Mouse (Mus musculus) neural tube, embryonic 13.5 days (tissue): ENCODE data around the gene Wfdc17. TPM values are rescaled to one million over a fixed set of nuclear protein-coding genes. Genes with fewer than 3 reads are reported as not detected.

ENCODE experiments used
- ATAC-seq: fragments of 200-750 bp; cut with Nextera tagmentation; 2 replicates; pipeline ENCODE4 v1.8.0; 2017; ENCODE audit warnings: low read depth, mild to moderate bottlenecking, moderate TSS enrichment, moderate library complexity
- H3K27ac ChIP-seq: fragments of 300-500 bp; sonication (generic); replicated peaks from 2 replicates; pipeline ENCODE4 v1.5.1; 2015; ENCODE audit warnings: moderate library complexity, mild to moderate bottlenecking, inconsistent platforms
- H3K27me3 ChIP-seq: fragments of 300-500 bp; sonication (generic); 2 replicates; pipeline ENCODE4 v1.6.1; 2015; ENCODE audit warnings: mild to moderate bottlenecking, inconsistent platforms
- H3K36me3 ChIP-seq: fragments of 300-500 bp; sonication (generic); 2 replicates; pipeline ENCODE4 v1.6.1; 2015; ENCODE audit warnings: mild to moderate bottlenecking, inconsistent platforms
- H3K4me1 ChIP-seq: fragments of 300-500 bp; sonication (generic); replicated peaks from 2 replicates; pipeline ENCODE4 v1.6.1; 2015; ENCODE audit warnings: inconsistent platforms
- H3K4me2 ChIP-seq: fragments of 300-500 bp; sonication (generic); 2 replicates; pipeline ENCODE4 v1.6.1; 2015; ENCODE audit warnings: inconsistent platforms, mild to moderate bottlenecking, moderate library complexity
- H3K4me3 ChIP-seq: fragments of 300-500 bp; sonication (generic); 2 replicates; pipeline ENCODE4 v1.5.1; 2015; ENCODE audit warnings: mild to moderate bottlenecking, inconsistent platforms
- H3K9ac ChIP-seq: fragments of 300-500 bp; sonication (generic); 2 replicates; pipeline ENCODE4 v1.6.1; 2015; ENCODE audit warnings: moderate library complexity, mild to moderate bottlenecking, inconsistent platforms
- H3K9me3 ChIP-seq: fragments of 300-500 bp; sonication (generic); 2 replicates; pipeline ENCODE4 v1.6.1; 2016; ENCODE audit warnings: inconsistent platforms
- WGBS: fragments of 180-500 bp; shearing (Covaris S2); methylation state at CpG from one replicate; pipeline ENCODE4 v1.1.7; 2015; 5-methylcytosine and 5-hydroxymethylcytosine counted together
- polyA plus RNA-seq: library from polyadenylated mRNA; unstranded; fragments of >200 nt; fragmentation: Nextera tagmentation; extraction: Ambion mirVana; gene quantifications from 2 replicates; pipeline ENCODE4 v1.2.1, GENCODE M21; 2015

Wfdc17 gene
- polyA plus RNA-seq, 1 experiment from 2014 or later = not detected

DNA sequence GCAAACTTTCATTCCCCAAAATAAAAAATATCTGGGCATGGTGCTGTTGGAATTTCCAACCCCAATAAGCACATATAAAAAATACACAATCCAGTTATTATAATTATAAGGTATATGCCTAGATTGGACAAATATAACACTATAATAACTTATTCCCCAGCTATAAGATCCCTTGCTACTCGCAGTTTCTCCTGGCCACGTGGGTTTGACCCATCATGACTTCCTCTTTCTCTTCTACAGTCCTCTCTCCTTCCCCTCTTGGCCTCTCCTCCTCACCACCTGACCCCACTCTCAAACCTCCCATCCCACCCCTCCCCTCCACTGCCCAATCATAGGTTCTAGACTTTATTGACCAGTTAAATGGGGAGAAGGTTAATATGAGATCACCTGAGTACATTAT is 10.1 kb downstream of the Wfdc17 start:
- no peak overlapping the region for H3K4me3 ChIP-seq
- no peak overlapping the region for H3K27ac ChIP-seq
- 77% methylated on average over 2 of the region's 2 CpGs for WGBS
- no peaks in the 10 kb centered on the region for H3K4me1 ChIP-seq
- H3K4me2 ChIP-seq = no peak overlapping the region
- no peaks in the 10 kb centered on the region for H3K9me3 ChIP-seq
- H3K9ac ChIP-seq = no peak overlapping the region
- ATAC-seq = no peak
- H3K27me3 ChIP-seq = no peaks in the 10 kb centered on the region
- H3K36me3 ChIP-seq = no peaks in the 10 kb centered on the region

DNA sequence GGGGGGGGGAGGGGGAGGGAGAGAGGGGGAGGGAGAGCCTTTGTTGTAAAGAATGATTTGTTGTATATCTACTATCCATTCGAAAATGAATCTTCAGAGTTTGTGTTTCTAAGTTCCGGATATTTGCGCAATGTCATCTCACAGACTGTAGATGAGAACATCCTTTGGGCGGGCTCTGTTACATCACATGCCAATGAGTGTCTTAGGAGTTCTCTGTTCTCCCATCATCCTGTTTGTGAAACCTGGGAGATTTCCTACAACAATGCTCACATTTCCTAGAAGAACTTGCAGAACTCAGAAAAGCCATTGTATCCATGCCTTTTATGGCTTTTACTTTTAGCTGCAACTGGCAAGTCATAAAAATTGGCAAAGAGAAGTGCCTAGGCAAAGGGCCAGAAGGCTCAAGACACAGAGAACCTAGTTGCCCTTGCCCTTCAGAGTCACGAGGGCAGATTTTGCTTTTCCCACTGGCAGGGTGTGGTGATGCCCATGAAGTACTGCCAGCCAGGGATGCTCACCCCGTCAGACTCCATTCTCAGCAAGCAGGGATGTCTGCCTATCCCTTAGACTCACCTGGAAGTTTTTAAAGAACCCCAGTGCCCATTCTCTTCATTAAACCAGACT is 13.4 kb downstream of the Wfdc17 start:
- Histone ChIP-seq H3K36me3 (no peaks in the 10 kb centered on the region), H3K27ac (no peak overlapping the region), H3K4me3 (no peak overlapping the region), H3K9ac (no peak overlapping the region), H3K9me3 (no peaks in the 10 kb centered on the region), H3K4me2 (no peak overlapping the region), H3K27me3 (no peaks in the 10 kb centered on the region), H3K4me1 (no peaks in the 10 kb centered on the region)
- 87% methylated on average over 6 of the region's 6 CpGs for WGBS
- ATAC-seq = no peak

DNA sequence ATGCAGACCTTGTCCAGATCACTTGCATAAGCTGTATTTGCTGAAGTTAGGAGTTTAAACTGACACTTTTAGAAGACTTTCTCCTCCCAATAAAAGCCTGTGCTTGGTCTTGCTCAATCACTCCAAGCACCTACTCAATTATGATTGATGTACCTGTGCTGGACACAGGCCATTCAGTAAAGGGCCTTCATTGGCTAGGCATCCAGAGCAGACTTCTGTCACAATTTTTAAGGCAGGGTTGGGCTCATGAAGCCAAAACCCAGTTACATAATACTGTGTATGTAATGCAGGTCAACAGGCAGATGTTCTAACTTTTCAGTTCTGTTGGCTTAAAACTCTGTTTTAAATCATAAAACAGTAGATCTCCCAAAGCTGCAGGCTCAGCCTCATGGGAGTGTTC is 17.0 kb downstream of the Wfdc17 start:
- no peaks in the 10 kb centered on the region for H3K9me3 ChIP-seq
- H3K4me3 ChIP-seq = no peak overlapping the region
- no peak for ATAC-seq
- H3K4me1 ChIP-seq = no peaks in the 10 kb centered on the region
- no peak overlapping the region for H3K27ac ChIP-seq
- no peaks in the 10 kb centered on the region for H3K27me3 ChIP-seq
- no peaks in the 10 kb centered on the region for H3K36me3 ChIP-seq
- no peak overlapping the region for H3K4me2 ChIP-seq
- H3K9ac ChIP-seq = no peak overlapping the region

DNA sequence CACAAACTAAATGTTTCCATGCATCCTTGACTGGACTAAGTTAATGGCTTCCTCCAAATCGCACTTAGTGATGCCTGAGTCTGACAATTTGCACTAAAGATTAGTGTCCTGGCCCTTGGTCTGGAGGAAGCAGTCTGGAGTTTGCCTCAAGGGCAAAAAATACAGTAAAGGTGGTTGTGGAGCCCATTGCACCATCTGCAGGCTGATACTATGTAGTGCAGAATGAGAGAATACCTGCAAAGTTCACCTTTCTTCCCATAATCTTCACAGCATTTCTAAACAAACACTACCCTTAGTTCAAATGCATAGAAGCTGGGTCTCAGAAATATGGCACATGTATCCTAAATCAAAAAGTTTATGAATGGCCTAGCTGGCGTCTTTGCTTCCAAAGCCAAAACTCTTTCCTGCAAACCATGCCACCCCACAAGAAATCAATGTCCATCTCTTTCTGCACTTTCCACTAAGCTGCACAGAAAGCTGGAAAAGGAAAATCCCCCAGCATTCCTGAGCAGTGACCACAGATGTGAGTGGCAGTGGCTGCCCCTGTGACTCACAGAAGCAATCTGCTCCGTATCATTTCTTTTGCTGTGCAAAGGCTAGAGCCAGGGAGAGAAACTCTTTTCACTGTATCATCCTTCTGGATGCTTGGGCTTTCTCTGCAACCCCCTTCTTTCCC is 25.1 kb downstream of the Wfdc17 start:
- Histone ChIP-seq H3K27me3 (no peaks in the 10 kb centered on the region), H3K9ac (no peak overlapping the region), H3K4me1 (no peaks in the 10 kb centered on the region), H3K27ac (no peak overlapping the region), H3K4me3 (no peak overlapping the region), H3K9me3 (no peaks in the 10 kb centered on the region), H3K36me3 (no peaks in the 10 kb centered on the region), H3K4me2 (no peak overlapping the region)
- 74% methylated on average over 3 of the region's 3 CpGs for WGBS
- no peak for ATAC-seq

DNA sequence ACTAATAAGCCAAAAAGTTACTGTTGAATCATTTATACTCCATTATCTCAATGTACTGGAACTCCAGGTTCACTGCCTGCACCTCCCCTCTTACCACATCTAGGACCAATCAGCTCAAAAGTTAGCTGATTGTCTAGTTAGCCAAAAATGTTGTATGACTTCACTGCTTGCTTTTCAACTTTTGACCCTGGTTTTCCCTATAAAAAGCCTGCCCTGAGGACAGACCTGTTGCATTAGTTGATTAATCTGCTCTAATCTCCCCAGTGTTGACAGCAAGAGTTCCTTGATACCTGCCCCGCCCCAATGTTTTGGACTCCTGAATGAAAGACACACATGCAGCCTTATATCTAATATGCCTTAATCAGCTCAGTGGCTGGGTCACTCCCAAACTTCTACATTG is 27.3 kb downstream of the Wfdc17 start:
- WGBS = 88% methylated on average over 1 of the region's 1 CpGs

DNA sequence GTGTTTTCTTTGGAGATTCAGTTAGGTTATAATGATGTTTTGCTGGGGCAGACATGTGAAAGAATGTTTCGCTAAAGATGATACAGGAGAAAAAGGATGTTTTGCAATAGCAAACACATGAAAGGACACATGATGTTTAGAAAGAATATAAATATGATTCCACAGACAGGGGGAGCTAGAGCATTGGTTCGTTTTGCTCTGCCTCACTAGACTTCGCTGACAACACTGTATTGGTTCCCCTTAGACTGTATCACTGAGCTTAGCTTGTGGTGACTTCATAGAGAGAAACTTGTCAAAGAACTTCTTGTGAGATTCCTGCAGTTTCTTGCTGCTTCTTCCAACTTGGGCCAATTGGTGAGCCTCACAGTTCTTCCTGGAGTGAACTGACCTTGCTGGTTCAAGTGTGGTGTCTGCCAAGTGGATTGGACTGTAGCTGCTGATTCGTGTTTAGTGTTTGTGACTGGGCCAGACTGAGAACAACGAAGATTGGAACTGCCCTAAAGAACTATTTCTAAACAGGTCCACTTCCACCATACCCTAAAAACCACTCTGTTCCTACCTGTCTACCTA is 29.4 kb downstream of the Wfdc17 start:
- Histone ChIP-seq H3K4me3 (no peak overlapping the region), H3K36me3 (no peaks in the 10 kb centered on the region), H3K4me2 (no peak overlapping the region), H3K27ac (no peak overlapping the region), H3K9me3 (no peaks in the 10 kb centered on the region), H3K4me1 (no peaks in the 10 kb centered on the region), H3K27me3 (no peaks in the 10 kb centered on the region), H3K9ac (no peak overlapping the region)
- WGBS = 81% methylated on average over 5 of the region's 5 CpGs
- ATAC-seq = no peak

More for the DNA sequence above, 27.3 kb downstream of the Wfdc17 start:
- no peak for ATAC-seq
- Histone ChIP-seq H3K9ac (no peak overlapping the region), H3K4me2 (no peak overlapping the region), H3K4me1 (no peaks in the 10 kb centered on the region), H3K27me3 (no peaks in the 10 kb centered on the region), H3K27ac (no peak overlapping the region), H3K9me3 (no peaks in the 10 kb centered on the region), H3K36me3 (no peaks in the 10 kb centered on the region), H3K4me3 (no peak overlapping the region)

DNA sequence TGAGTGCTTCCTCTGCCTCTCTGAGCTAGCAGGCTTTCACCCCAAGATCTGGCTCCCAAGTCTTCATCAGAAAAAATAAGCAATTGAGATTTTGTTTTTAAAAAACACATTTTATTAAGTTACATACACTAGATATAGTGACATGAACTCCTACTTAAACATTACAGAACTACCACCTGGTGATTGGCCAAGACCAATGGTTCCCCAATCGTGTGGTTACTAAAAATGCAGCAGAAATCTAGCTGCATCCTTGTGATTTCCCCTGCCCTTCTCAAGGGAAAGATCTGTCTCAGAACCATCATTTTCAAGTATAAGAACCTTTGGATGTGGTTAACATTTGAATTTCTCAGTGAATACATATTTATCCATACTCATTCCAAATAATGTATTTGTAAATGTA is 30.4 kb downstream of the Wfdc17 start:
- no peak overlapping the region for H3K4me3 ChIP-seq
- no peak overlapping the region for H3K4me2 ChIP-seq
- H3K9ac ChIP-seq = no peak overlapping the region
- H3K4me1 ChIP-seq = no peaks in the 10 kb centered on the region
- ATAC-seq = no peak
- 81% methylated on average over 1 of the region's 1 CpGs for WGBS
- no peaks in the 10 kb centered on the region for H3K9me3 ChIP-seq
- H3K27me3 ChIP-seq = no peaks in the 10 kb centered on the region
- no peaks in the 10 kb centered on the region for H3K36me3 ChIP-seq
- H3K27ac ChIP-seq = no peak overlapping the region

DNA sequence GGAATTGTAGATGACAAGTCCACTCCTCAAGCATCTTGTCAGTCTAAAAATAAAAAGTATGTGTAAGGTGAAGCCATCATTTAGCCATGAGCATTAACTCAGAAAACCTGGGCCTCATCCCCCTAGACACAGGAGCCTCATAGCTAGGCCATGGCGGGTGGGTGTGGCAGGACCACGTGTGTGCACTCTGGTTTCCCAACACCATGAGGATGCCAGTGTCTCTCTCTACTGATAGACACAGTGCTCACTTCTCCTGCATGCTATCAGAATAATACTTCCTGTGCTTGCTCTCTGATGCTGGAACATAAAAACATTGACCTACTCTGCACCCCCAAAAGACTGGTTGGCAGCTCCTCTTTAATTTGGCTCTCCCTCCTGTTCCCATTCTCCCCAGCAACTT is 32.1 kb downstream of the Wfdc17 start:
- H3K9ac ChIP-seq = no peak overlapping the region
- H3K9me3 ChIP-seq = no peaks in the 10 kb centered on the region
- no peaks in the 10 kb centered on the region for H3K36me3 ChIP-seq
- H3K27me3 ChIP-seq = no peaks in the 10 kb centered on the region; the same call in 1 of the 2 replicates
- no peak overlapping the region for H3K4me3 ChIP-seq
- H3K27ac ChIP-seq = no peak overlapping the region
- H3K4me2 ChIP-seq = no peak overlapping the region
- H3K4me1 ChIP-seq = no peaks in the 10 kb centered on the region
- 79% methylated on average over 2 of the region's 2 CpGs for WGBS
- no peak for ATAC-seq

DNA sequence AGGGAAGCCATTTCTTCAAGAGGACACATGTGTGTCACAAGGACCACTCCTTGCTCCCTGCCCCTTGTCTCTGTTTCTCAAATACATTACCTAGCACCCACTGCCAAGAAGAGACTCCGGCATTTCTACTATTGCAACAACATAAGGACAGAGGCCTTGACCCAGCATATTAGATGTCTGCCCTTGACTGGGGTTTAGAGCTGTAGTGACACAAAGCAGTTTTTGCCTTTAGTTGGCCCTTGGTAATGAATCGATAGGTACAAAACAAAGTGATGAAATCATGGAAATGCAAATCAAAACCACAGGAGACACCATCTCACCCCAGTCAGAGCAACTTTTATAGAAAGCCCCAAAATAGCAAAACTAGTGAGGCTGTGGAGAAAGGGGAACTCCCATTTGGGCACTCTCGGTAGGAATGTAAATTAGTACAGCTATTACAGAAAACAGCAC is 33.3 kb downstream of the Wfdc17 start:
- H3K4me3 ChIP-seq = no peak overlapping the region
- H3K36me3 ChIP-seq = no peaks in the 10 kb centered on the region
- WGBS = 84% methylated on average over 3 of the region's 3 CpGs
- no peaks in the 10 kb centered on the region; the same call in 1 of the 2 replicates for H3K27me3 ChIP-seq
- no peak for ATAC-seq
- H3K4me2 ChIP-seq = no peak overlapping the region
- H3K9me3 ChIP-seq = no peaks in the 10 kb centered on the region
- H3K9ac ChIP-seq = no peak overlapping the region
- H3K27ac ChIP-seq = no peak overlapping the region
- H3K4me1 ChIP-seq = no peaks in the 10 kb centered on the region

DNA sequence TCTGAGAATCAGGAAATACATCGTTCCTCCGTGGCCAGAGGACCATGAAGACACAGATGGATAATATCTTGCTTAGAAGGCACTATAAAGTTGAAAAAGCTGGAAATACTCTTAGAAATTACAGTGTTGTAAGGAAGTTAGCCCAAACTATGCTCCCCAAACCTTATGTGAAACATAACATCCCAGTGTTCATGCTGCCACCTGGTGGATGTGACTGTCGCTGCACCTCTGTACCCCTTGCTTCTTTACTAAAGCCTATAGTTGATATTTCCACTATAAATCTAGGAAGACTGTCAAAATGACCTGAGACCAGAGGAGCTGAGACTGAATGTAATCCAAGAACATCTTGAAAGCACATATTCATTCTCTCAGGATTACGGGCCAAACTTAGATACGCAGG is 35.5 kb downstream of the Wfdc17 start:
- Histone ChIP-seq H3K27ac (no peak overlapping the region), H3K9ac (no peak overlapping the region), H3K4me1 (no peaks in the 10 kb centered on the region), H3K4me2 (no peak overlapping the region), H3K27me3 (no peaks in the 10 kb centered on the region; the same call in 1 of the 2 replicates), H3K36me3 (no peaks in the 10 kb centered on the region), H3K4me3 (no peak overlapping the region), H3K9me3 (no peaks in the 10 kb centered on the region)
- no peak for ATAC-seq
- WGBS = 30% methylated on average over 5 of the region's 5 CpGs

DNA sequence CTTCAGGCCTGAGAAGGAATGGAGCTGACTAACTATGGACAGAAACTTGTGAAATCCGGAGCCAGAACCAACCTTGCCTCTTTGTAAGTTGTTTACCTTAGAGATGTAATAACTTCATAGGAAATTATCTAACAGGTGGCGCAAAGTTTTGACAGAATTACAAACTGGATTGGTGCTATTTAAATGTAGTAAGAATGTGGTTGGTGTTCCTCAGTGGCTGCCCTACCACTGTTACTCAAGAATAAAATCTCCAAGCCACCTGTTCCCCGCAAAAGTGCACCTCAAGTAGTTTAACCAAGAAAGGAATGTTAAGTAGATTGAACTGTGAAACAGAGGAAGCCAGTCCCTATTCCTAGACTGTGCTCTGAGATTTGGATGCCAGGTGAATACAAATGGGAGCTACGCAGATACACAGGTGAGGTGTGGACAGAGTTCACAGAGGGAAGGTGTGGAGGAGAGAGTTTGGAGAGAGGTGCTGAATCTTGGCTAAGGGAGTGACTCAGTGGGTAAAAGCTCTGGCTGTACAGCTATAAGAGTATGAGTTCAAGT is 36.7 kb downstream of the Wfdc17 start:
- Histone ChIP-seq H3K4me2 (no peak overlapping the region), H3K9ac (no peak overlapping the region)

DNA sequence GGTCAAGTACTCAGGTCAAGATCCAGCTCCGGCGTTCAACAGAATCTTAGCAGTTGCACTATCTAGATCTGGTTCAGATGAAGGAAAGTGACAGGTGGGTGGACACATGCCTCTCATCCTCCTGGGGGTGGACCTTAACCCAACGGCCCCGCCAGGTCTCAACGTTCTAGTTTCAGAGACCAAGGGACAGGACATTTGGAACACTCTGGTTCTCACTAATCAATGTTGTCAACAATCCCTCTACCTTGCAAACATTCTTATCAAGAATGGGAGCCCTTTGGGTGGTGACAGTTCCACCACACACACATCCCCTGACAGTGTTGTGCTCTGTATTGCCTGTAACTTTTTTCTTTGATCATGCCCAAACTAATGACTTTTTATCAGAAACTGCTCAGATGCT is 38.0 kb downstream of the Wfdc17 start:
- no peak overlapping the region for H3K4me2 ChIP-seq
- H3K9me3 ChIP-seq = no peaks in the 10 kb centered on the region
- ATAC-seq = no peak
- no peak overlapping the region for H3K9ac ChIP-seq
- peaks cover 7% of the 10 kb centered on the region; the same call in 1 of the 2 replicates for H3K27me3 ChIP-seq
- no peak overlapping the region for H3K4me3 ChIP-seq
- no peaks in the 10 kb centered on the region for H3K36me3 ChIP-seq
- H3K27ac ChIP-seq = no peak overlapping the region
- 82% methylated on average over 5 of the region's 5 CpGs for WGBS
- no peaks in the 10 kb centered on the region for H3K4me1 ChIP-seq

More for the DNA sequence above, 36.7 kb downstream of the Wfdc17 start:
- 86% methylated on average over 4 of the region's 4 CpGs for WGBS
- no peaks in the 10 kb centered on the region for H3K36me3 ChIP-seq
- no peak for ATAC-seq
- no peaks in the 10 kb centered on the region for H3K9me3 ChIP-seq
- no peaks in the 10 kb centered on the region; the same call in 1 of the 2 replicates for H3K27me3 ChIP-seq
- H3K4me1 ChIP-seq = no peaks in the 10 kb centered on the region
- H3K27ac ChIP-seq = no peak overlapping the region
- H3K4me3 ChIP-seq = no peak overlapping the region
